Mouse (Mus musculus): ENCODE data around the gene Xirp2.

DNA sequence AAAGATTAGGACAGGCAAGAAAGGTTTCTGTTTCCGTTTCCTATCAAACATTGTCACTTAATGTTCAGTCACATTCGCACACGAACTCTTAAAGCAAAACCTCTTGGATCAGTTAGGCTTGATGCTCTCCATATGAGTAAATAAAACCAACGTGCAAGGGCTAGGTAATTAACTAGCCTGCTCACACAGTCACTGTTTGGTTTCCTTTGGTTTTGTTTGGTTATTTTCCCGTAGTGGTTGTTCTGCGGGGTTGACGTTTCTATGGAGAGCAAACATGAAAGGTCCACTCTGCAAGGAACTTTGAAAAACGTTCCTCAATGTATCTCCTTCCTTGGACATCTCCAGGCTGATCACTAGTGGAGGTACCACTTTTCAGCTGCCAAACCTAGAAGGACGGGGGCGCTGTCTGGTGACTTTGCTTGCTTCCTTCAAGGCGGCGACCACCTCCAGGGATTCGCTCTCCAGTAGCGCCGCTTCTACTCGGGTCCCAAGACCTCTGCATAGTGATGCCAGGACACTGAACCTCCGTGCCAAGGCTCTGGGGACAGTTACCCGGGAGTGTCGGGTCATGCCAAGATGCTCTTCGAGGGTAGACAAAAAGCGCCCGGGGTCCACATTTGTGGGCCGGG is 119.2 kb downstream of the Xirp2 start:
- TF ChIP-seq USF2 (conservative IDR thresholded peaks at IDR 0.05; ENCODE audit: low read depth, low read length): no peak
- TF ChIP-seq ZNF384 (IDR thresholded peaks at IDR 0.05; ENCODE audit: low read depth, low read length): no peak
- no peak for TF ChIP-seq EP300 (IDR thresholded peaks at IDR 0.05; ENCODE audit: low read length)
- TF ChIP-seq ZKSCAN1 (IDR thresholded peaks at IDR 0.05; ENCODE audit: borderline replicate concordance, low read depth, low read length): no peak
- no peak for TF ChIP-seq CTCF (conservative IDR thresholded peaks at IDR 0.05 in 1 of 2, IDR thresholded peaks at IDR 0.05 in 1 of 2; ENCODE audit: low read depth in 2 of 2, low read length in 2 of 2)
- no peak for TF ChIP-seq POLR2A (IDR thresholded peaks at IDR 0.05; ENCODE audit: low read depth, low read length)
